Comparison of ENCODE assay signal across 10 mouse cellular contexts in the genomic region with DNA sequence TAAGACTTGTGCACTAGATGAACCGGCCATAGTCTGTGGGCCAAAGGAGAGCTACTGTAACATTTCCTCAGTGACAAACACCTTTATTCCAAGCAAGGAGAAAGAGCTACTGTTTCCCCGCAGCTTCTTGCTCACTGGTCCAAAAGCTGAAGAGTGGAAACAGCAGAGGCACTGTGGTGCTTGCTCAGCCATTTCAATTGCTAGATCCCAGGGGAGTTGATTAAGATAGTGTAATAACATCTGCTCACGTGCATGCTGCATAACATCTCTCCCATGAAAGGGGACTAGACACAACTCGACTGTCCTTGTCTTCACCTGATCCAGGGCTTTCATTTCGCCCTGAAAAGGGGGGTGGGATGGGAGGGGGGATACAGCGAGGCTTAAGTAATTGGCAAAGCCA. TPM values are rescaled to one million over a fixed set of nuclear protein-coding genes. Genes with fewer than 3 reads are reported as not detected.
DNase-seq lines count a peak whose midpoint lies in the region; ATAC-seq lines count a peak whose summit lies in the region.
"Had no signal": no experiment of that assay in that cellular context is flagged by ENCODE, and none has a peak within 500 bp of the region (broad histone marks: within the 10 kb centered on the region; RNA-seq: fewer than 3 reads in every experiment).

No protein-coding gene starts in this region.

- H3K4me3 ChIP-seq in forebrain, embryonic 14.5 days (ENCODE audit: low read depth, low read length): no peak overlapping the region
- H3K4me3 ChIP-seq in forebrain, embryonic 15.5 days: no peak overlapping the region
- H3K4me3 ChIP-seq in midbrain, embryonic 12.5 days: no peak overlapping the region
- no peak overlapping the region for H3K4me3 ChIP-seq in midbrain, embryonic 15.5 days
- no peak overlapping the region for H3K4me3 ChIP-seq in hindbrain, embryonic 15.5 days

- H3K36me3 ChIP-seq in forebrain, embryonic 14.5 days (ENCODE audit: control insufficient read depth, insufficient read depth, low read length): no peaks in the 10 kb centered on the region
- H3K36me3 ChIP-seq in forebrain, embryonic 15.5 days: no peaks in the 10 kb centered on the region
- H3K36me3 ChIP-seq in midbrain, embryonic 12.5 days: no peaks in the 10 kb centered on the region
- no peaks in the 10 kb centered on the region for H3K36me3 ChIP-seq in midbrain, embryonic 15.5 days (replicated peaks)
- H3K36me3 ChIP-seq in hindbrain, embryonic 15.5 days: no peaks in the 10 kb centered on the region

- 48% methylated on average over 6 of the region's 6 CpGs for WGBS in forebrain, embryonic 14.5 days
- WGBS in forebrain, embryonic 15.5 days: 49% methylated on average over 6 of the region's 6 CpGs
- 62% methylated on average over 6 of the region's 6 CpGs for WGBS in midbrain, embryonic 12.5 days
- 49% methylated on average over 6 of the region's 6 CpGs for WGBS in midbrain, embryonic 15.5 days
- 44% methylated on average over 6 of the region's 6 CpGs for WGBS in hindbrain, embryonic 15.5 days

- peak; percentile 34 for DNase-seq in forebrain, embryonic 14.5 days (ENCODE audit: low spot score)
- DNase-seq in ovary, postnatal 10 days (ENCODE audit: low spot score): no peak
- no peak for DNase-seq in gastrocnemius, postnatal 36 days
- DNase-seq: cerebellum, adult 18-20 months; left cerebral cortex, postnatal 4 days had no signal

- no peak overlapping the region for H3K9ac ChIP-seq in forebrain, embryonic 14.5 days (ENCODE audit: low read length)
- H3K9ac ChIP-seq in forebrain, embryonic 15.5 days (replicated peaks): no peak overlapping the region
- no peak overlapping the region for H3K9ac ChIP-seq in midbrain, embryonic 12.5 days (replicated peaks)
- H3K9ac ChIP-seq in midbrain, embryonic 15.5 days: no peak overlapping the region
- no peak overlapping the region for H3K9ac ChIP-seq in hindbrain, embryonic 15.5 days

- no peaks in the 10 kb centered on the region for H3K9me3 ChIP-seq in forebrain, embryonic 14.5 days (replicated peaks; ENCODE audit: control insufficient read depth, low read length)
- H3K9me3 ChIP-seq in forebrain, embryonic 15.5 days: no peaks in the 10 kb centered on the region
- H3K9me3 ChIP-seq in midbrain, embryonic 12.5 days: no peaks in the 10 kb centered on the region
- no peaks in the 10 kb centered on the region for H3K9me3 ChIP-seq in midbrain, embryonic 15.5 days
- no peaks in the 10 kb centered on the region for H3K9me3 ChIP-seq in hindbrain, embryonic 15.5 days

- no peaks in the 10 kb centered on the region for H3K27me3 ChIP-seq in forebrain, embryonic 14.5 days (replicated peaks; ENCODE audit: control insufficient read depth, insufficient read depth, low read length)
- no peaks in the 10 kb centered on the region for H3K27me3 ChIP-seq in forebrain, embryonic 15.5 days
- H3K27me3 ChIP-seq in midbrain, embryonic 12.5 days: peaks cover 29% of the 10 kb centered on the region
- H3K27me3 ChIP-seq in midbrain, embryonic 15.5 days (replicated peaks): no peaks in the 10 kb centered on the region
- no peaks in the 10 kb centered on the region for H3K27me3 ChIP-seq in hindbrain, embryonic 15.5 days

- intact Hi-C loops in gastrocnemius, postnatal 36 days (cut with DNase I): no loop called here

- H3K4me1 ChIP-seq in forebrain, embryonic 14.5 days (ENCODE audit: control insufficient read depth, insufficient read depth, low read length): peaks cover 10% of the 10 kb centered on the region; the same call in 1 of the 2 replicates
- peaks cover 21% of the 10 kb centered on the region for H3K4me1 ChIP-seq in forebrain, embryonic 15.5 days
- H3K4me1 ChIP-seq in midbrain, embryonic 12.5 days: peaks cover 15% of the 10 kb centered on the region
- peaks cover 16% of the 10 kb centered on the region for H3K4me1 ChIP-seq in midbrain, embryonic 15.5 days
- peaks cover 27% of the 10 kb centered on the region for H3K4me1 ChIP-seq in hindbrain, embryonic 15.5 days (replicated peaks)

- ATAC-seq in forebrain, embryonic 14.5 days: no peak
- no peak for ATAC-seq in forebrain, embryonic 15.5 days (replicated peaks)
- no peak for ATAC-seq in midbrain, embryonic 12.5 days (ENCODE audit: low FRiP score, low read depth)
- no peak for ATAC-seq in midbrain, embryonic 15.5 days (replicated peaks)
- ATAC-seq in hindbrain, embryonic 15.5 days (ENCODE audit: low FRiP score, low read depth): no peak
- 0 out of 2 replicates have a peak, but pooled peaks have one; percentile 25 for ATAC-seq in neutrophil, adult 5-6 weeks (ENCODE audit: extremely low read depth, insufficient number of reproducible peaks, low FRiP score, poor library complexity, severe bottlenecking)

- H3K4me2 ChIP-seq in forebrain, embryonic 14.5 days (ENCODE audit: low read length): no peak overlapping the region
- no peak overlapping the region for H3K4me2 ChIP-seq in forebrain, embryonic 15.5 days (replicated peaks)
- 0 out of 2 replicates have a peak overlapping the region, but pooled peaks have one; percentile 9 for H3K4me2 ChIP-seq in midbrain, embryonic 12.5 days (replicated peaks)
- H3K4me2 ChIP-seq in midbrain, embryonic 15.5 days: no peak overlapping the region
- peak overlapping the region; percentile 97 for H3K4me2 ChIP-seq in hindbrain, embryonic 15.5 days

- no peak overlapping the region for H3K27ac ChIP-seq in forebrain, embryonic 14.5 days (ENCODE audit: low read depth, low read length)
- no peak overlapping the region for H3K27ac ChIP-seq in forebrain, embryonic 15.5 days (replicated peaks)
- no peak overlapping the region for H3K27ac ChIP-seq in midbrain, embryonic 12.5 days (replicated peaks)
- H3K27ac ChIP-seq in midbrain, embryonic 15.5 days: no peak overlapping the region
- H3K27ac ChIP-seq in hindbrain, embryonic 15.5 days (replicated peaks): no peak overlapping the region

RNA-seq across cellular contexts. Expression of gene Tns3, which starts 41.7 kb away (rescaled TPM):
- 4.4 and 5.2 TPM in 2 replicates for polyA plus RNA-seq in forebrain, embryonic 14.5 days (2014; fragmentation: Nextera tagmentation; extraction: Ambion mirVana)
- 6.9 and 8.0 TPM in 2 replicates for polyA plus RNA-seq in forebrain, embryonic 15.5 days (2015; fragmentation: Nextera tagmentation; extraction: Ambion mirVana)
- 8.5 and 11.8 TPM in 2 replicates for polyA plus RNA-seq in midbrain, embryonic 12.5 days (2016; fragmentation: Nextera tagmentation; extraction: Ambion mirVana)
- polyA plus RNA-seq in midbrain, embryonic 15.5 days (2015; fragmentation: Nextera tagmentation; extraction: Ambion mirVana): 6.1 and 6.4 TPM in 2 replicates
- 7.4 and 7.6 TPM in 2 replicates for polyA plus RNA-seq in hindbrain, embryonic 15.5 days (2015; fragmentation: Nextera tagmentation; extraction: Ambion mirVana)
- 5.8 and 6.9 TPM in 2 replicates for total RNA-seq in neutrophil, adult 5-6 weeks (2017)
- total RNA-seq in gastrocnemius, postnatal 36 days (2021): 1 to 10 TPM; 4.7 to 5.9 TPM

Comparison
In these comparisons a context has a peak if more than half of its experiments do, and no peak if none do; other contexts are left out.
1. H3K4me2 ChIP-seq: peak in midbrain, embryonic 12.5 days (single experiment) and hindbrain, embryonic 15.5 days (single experiment); none in forebrain, embryonic 14.5 days (single experiment), forebrain, embryonic 15.5 days (single experiment) and midbrain, embryonic 15.5 days (single experiment).